Mouse (Mus musculus) midbrain, embryonic 11.5 days (tissue): ENCODE results near the gene Pou2f1. TPM values are rescaled to one million over a fixed set of nuclear protein-coding genes. Genes with fewer than 3 reads are reported as not detected.

Experiments
- ATAC-seq: fragments of 200-750 bp; cut with Nextera tagmentation; 2 replicates; pipeline ENCODE4 v1.8.0; 2017; ENCODE audit warnings: moderate TSS enrichment, moderate library complexity; ENCODE audit not compliant: low FRiP score
- DNase-seq: peaks from one replicate; pipeline ENCODE4 v3.0.0; 2015; ENCODE audit warnings: low spot score; ENCODE audit errors: missing footprints
- H3K27ac ChIP-seq: fragments of 300-500 bp; sonication (generic); 2 replicates; pipeline ENCODE4 v1.5.1; 2014; ENCODE audit warnings: low read depth, low read length
- H3K27me3 ChIP-seq: fragments of 300-500 bp; sonication (generic); 2 replicates; pipeline ENCODE4 v1.6.1; 2014; ENCODE audit warnings: mild to moderate bottlenecking, low read length, moderate library complexity, mixed read lengths; ENCODE audit not compliant: control insufficient read depth, insufficient read depth
- H3K36me3 ChIP-seq: fragments of 300-500 bp; sonication (generic); 2 replicates; pipeline ENCODE4 v1.6.1; 2014; ENCODE audit warnings: mild to moderate bottlenecking, low read length, moderate library complexity, mixed read lengths; ENCODE audit not compliant: control insufficient read depth, insufficient read depth
- H3K4me1 ChIP-seq: fragments of 300-500 bp; sonication (generic); 2 replicates; pipeline ENCODE4 v1.6.1; 2014; ENCODE audit warnings: low read length; ENCODE audit not compliant: control insufficient read depth, insufficient read depth
- H3K4me2 ChIP-seq: fragments of 300-500 bp; sonication (generic); 2 replicates; pipeline ENCODE4 v1.6.1; 2014; ENCODE audit warnings: mild to moderate bottlenecking, moderate library complexity
- H3K4me3 ChIP-seq: fragments of 300-500 bp; sonication (generic); 2 replicates; pipeline ENCODE4 v1.5.1; 2014; ENCODE audit warnings: low read depth, low read length
- H3K9ac ChIP-seq: fragments of 300-500 bp; sonication (generic); 2 replicates; pipeline ENCODE4 v1.6.1; 2014; ENCODE audit warnings: low read length
- H3K9me3 ChIP-seq: fragments of 300-500 bp; sonication (generic); 2 replicates; pipeline ENCODE4 v1.6.1; 2016; ENCODE audit warnings: low read length; ENCODE audit not compliant: control insufficient read depth
- WGBS: fragments of 180-500 bp; shearing (Covaris S2); extraction: QIAGEN DNeasy Blood & Tissue Kit; methylation state at CpG from one replicate; pipeline ENCODE4 v1.1.7; 2014; 5-methylcytosine and 5-hydroxymethylcytosine counted together
- polyA plus RNA-seq: library from polyadenylated mRNA; unstranded; fragments of >200 nt; fragmentation: Nextera tagmentation; extraction: Ambion mirVana; gene quantifications from 2 replicates; pipeline ENCODE4 v1.2.1, GENCODE M21; 2014

Gene Pou2f1
- polyA plus RNA-seq, 1 experiment from 2014 or later, result 32.1 TPM

DNA sequence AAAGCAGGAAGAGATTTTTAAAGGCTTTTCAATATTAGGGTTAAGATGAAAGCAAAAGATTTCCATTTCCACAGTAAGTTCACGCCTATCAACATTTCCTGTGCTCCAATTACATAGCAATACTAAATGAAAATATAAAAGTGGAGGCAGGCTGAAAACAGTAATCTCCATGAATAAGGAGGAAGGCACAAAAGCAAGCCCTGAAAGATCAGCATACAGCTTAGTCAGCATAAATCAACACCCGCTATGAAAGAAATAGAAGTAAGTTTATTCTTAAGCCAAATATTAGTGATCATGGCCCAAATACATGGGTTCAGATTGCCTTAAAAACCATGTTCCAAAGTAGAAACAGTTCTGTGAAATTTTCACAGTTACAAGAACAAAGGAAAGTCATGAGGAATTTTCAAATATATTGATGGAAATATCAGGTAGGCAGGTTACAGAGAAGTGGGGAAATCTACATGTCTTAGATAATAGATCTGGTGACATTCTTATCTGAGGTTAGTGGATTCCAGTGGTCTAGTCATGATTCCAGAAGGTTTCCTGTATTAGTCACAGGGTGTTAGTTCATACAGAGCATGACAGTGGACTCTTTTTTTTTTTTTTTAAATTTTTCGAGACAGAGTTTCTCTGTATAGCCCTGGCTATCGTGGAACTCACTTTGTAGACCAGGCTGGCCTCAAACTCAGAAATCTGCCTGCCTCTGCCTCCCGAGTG, 6.3 kb upstream of the Pou2f1 start:
- H3K4me3 ChIP-seq, result no peak overlapping the region
- H3K27ac ChIP-seq, result no peak overlapping the region
- H3K27me3 ChIP-seq, result no peaks in the 10 kb centered on the region
- peak; percentile 65 for DNase-seq
- no peaks in the 10 kb centered on the region for H3K4me1 ChIP-seq
- 89% methylated on average over 5 of the region's 5 CpGs for WGBS
- no peak overlapping the region for H3K4me2 ChIP-seq
- no peak overlapping the region for H3K9ac ChIP-seq
- ATAC-seq, result no peak
- H3K9me3 ChIP-seq, result no peaks in the 10 kb centered on the region
- no peaks in the 10 kb centered on the region for H3K36me3 ChIP-seq

DNA sequence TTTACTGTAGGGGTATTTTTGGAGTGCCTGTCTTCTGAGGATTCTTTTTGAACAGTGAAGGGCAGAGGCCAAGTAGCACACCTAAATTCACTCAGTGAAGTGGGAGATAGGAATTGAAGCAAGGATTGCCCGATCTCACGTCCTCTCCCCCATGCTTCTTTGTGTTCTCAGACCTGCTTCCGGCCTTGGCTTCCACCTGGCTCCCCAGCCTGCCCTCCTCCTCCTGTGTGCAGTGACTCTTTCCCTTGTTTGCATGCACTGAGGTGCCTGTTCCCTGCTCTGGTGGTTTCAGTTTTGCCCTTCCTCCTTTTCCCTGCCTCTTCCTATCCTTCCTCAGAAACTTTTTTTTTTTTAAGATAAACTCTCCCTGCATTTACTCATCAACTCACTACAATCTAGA, 4.5 kb upstream of the Pou2f1 start:
- DNase-seq (peak; percentile 51), ATAC-seq (no peak)
- no peaks in the 10 kb centered on the region for H3K36me3 ChIP-seq
- H3K4me3 ChIP-seq, result no peak overlapping the region
- no peak overlapping the region for H3K9ac ChIP-seq
- H3K4me2 ChIP-seq, result no peak overlapping the region
- no peak overlapping the region for H3K27ac ChIP-seq
- no peaks in the 10 kb centered on the region for H3K4me1 ChIP-seq
- H3K9me3 ChIP-seq, result no peaks in the 10 kb centered on the region
- H3K27me3 ChIP-seq, result no peaks in the 10 kb centered on the region
- 77% methylated on average over 3 of the region's 3 CpGs for WGBS

DNA sequence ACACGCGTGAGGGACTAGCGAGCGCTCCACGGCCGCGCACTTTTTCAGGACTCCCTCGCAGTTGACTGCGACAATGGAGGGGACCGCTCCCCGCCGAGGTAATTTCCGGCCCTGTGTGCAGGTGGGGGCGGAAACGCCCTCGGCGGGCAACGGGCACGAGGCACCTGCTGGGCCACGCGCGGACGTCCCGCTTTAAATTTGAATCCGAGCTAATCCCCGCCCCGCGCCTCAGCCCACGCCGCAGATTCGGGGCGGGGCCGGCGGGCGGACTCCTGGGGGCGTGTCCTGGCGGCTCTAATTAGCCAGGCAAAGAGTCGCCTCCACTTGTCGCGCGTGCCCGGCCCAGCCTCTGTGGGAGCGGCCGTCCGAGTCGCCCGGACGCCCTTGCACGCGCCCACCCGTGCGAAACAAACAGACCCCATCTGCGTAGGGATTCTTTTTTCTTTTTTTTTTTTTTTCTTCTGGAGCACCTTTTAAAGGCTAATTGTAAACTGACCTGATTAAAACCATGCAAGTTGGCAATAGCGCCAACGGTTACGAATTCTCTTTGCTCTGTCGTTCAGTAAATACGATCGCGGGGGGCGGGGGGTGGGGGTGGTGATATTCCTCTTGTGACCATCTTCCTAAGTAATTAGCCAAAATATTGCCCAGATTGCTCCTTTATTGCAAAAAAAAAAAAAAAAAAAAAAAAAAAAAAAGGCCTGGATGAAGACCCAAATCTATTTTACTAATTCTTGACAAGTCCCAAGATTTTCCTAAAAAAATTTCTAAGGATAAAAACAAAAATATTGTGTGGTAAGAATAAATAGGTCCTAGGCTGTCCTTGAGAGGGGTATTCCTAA, 924 bp upstream of the Pou2f1 start:
- DNase-seq (peak; percentile 99), ATAC-seq (peak; percentile 74)
- Histone ChIP-seq H3K27ac (peak overlapping the region; percentile 48; the same call in 1 of the 2 replicates), H3K4me1 (peaks cover 17% of the 10 kb centered on the region), H3K36me3 (no peaks in the 10 kb centered on the region), H3K27me3 (no peaks in the 10 kb centered on the region), H3K4me2 (peak overlapping the region; percentile 58), H3K4me3 (peak overlapping the region; percentile 97), H3K9ac (peak overlapping the region; percentile 64), H3K9me3 (no peaks in the 10 kb centered on the region)
- under 1% methylated on average over 61 of the region's 61 CpGs for WGBS

DNA sequence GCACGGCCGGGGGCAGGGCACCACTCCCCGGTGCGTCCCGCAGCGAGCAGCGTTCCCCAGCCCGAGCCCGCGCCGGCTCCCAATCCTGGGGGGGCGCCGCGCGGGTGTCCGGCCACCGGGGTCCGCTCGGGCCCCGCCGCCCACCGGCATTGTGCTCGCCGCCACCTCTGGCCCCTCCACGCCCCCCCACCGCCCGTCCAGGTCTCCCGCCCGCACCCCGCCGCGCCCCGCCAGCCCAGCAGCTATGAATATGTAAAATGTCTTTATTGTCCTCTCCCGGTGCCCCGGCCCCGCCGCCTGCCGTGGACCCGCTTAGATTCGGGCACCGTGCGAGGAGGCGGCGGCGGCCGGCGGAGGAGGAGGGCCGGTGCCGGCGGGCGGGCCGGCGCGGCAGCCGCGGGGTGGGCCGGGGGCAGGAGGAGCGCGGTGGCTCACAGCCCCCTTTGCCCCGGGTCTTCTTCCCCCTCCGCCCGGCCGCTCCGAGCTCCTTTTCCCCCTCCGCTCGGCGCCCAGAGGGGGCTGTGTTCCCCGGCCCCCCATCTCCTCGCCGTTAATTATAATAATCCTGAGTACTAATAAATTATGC, 481 bp downstream of the Pou2f1 start:
- Histone ChIP-seq H3K9me3 (no peaks in the 10 kb centered on the region), H3K27me3 (no peaks in the 10 kb centered on the region), H3K9ac (peak overlapping the region; percentile 98), H3K4me2 (peak overlapping the region; percentile 85), H3K36me3 (no peaks in the 10 kb centered on the region), H3K27ac (peak overlapping the region; percentile 90), H3K4me3 (peak overlapping the region; percentile 97), H3K4me1 (peaks cover 19% of the 10 kb centered on the region)
- under 1% methylated on average over 29 of the region's 70 CpGs for WGBS
- peak; percentile 65 for ATAC-seq
- no peak for DNase-seq

DNA sequence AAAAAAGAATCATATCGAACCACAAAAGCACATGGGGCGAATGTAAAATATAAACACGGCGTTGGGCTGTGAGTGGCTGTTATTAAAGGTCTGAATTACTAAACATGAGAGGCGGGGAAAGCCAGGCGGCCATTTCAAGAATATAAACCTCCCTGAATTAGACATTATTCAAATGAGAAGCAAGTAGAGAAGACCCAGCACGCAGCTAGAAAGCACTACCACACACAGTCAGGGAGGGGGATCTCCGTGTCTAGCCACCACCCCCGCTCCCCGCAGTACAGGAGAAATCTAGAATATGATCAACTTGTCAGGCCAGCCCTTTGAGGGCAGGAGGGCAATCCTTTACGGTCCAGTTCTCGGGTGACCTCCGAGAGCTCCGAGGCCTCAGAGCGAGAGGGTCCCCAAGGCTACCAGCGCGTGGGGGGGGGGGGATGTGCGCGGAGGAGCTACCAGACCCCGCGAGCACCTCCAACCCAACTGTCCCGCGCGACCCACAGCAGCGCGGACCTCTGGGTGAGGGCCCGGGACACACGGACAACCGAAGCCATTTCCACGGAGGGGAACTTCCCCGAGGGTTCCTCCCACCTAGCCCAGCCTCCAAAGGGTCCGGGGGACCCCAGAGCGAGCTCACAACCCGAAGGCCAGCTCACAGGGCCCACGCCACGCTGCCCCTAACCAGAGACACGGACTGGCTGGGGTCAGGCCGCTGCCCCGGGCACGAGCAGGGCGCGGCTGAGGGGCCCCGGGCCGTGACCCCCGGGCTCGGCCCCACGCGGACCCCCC, 1.2 kb downstream of the Pou2f1 start:
- H3K27me3 ChIP-seq, result no peaks in the 10 kb centered on the region
- peaks cover 19% of the 10 kb centered on the region for H3K4me1 ChIP-seq
- H3K9me3 ChIP-seq, result no peaks in the 10 kb centered on the region
- DNase-seq, result peak; percentile 96
- H3K27ac ChIP-seq, result peak overlapping the region; percentile 90
- 1% methylated on average over 40 of the region's 48 CpGs for WGBS
- peak overlapping the region; percentile 97 for H3K4me3 ChIP-seq
- peak; percentile 31 for ATAC-seq
- H3K36me3 ChIP-seq, result no peaks in the 10 kb centered on the region
- peak overlapping the region; percentile 85 for H3K4me2 ChIP-seq
- H3K9ac ChIP-seq, result peak overlapping the region; percentile 98

DNA sequence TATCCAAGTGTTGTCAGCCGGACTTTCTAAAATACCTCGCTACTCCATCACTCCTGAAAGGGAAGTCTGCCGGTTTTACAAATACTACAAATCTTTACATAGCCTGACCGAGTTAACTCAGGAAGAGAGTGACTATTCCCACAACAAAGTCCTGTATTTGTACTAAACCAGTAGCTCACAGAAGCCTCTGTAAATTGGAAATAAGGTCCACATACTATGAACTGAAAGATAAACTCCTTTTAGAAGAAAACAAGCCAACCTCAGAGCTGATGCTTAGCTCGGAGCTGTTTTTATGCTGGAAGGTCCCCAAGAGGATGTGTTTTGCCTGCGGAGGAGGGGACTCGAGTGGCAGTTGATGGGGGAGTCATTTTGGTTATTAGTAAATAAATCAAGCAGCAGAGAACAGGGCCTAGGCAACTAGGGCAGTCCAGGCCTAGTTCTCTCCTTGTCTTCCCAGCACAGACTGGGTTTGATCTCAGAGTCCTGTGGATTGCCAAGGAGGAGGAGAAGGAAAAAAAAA, 1.8 kb downstream of the Pou2f1 start:
- H3K27ac ChIP-seq, result peak overlapping the region; percentile 90; the same call in 1 of the 2 replicates
- no peaks in the 10 kb centered on the region for H3K36me3 ChIP-seq
- H3K9ac ChIP-seq, result peak overlapping the region; percentile 98
- peaks cover 19% of the 10 kb centered on the region for H3K4me1 ChIP-seq
- 11% methylated on average over 7 of the region's 7 CpGs for WGBS
- H3K27me3 ChIP-seq, result no peaks in the 10 kb centered on the region
- peak overlapping the region; percentile 85 for H3K4me2 ChIP-seq
- ATAC-seq (no peak), DNase-seq (peak; percentile 89)
- H3K9me3 ChIP-seq, result no peaks in the 10 kb centered on the region
- peak overlapping the region; percentile 97 for H3K4me3 ChIP-seq

DNA sequence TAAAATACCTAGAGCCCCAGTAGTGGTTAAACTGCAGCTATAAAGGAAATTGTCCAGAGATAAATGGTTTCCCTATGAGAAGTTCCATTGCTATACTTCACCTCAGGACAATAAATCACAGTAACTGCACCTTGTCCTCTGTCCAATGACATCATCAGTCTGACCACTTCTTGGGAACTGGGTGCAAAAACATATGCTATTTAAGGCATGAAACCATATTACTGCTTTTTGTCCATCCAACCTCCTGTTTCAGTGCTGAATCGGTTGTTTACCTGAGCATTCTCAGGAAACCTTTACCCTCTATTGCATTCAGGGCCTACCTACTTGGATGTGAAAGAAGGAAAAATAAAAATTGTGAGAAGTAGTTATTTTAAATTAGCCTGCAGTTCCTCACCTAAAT, 2.8 kb downstream of the Pou2f1 start:
- no peaks in the 10 kb centered on the region for H3K9me3 ChIP-seq
- no peak overlapping the region for H3K4me3 ChIP-seq
- H3K9ac ChIP-seq, result no peak overlapping the region
- peaks cover 19% of the 10 kb centered on the region for H3K4me1 ChIP-seq
- no peaks in the 10 kb centered on the region for H3K27me3 ChIP-seq
- H3K4me2 ChIP-seq, result no peak overlapping the region
- H3K27ac ChIP-seq, result no peak overlapping the region
- no peak for ATAC-seq
- WGBS, result 89% methylated on average over 1 of the region's 1 CpGs
- H3K36me3 ChIP-seq, result no peaks in the 10 kb centered on the region
- no peak for DNase-seq

DNA sequence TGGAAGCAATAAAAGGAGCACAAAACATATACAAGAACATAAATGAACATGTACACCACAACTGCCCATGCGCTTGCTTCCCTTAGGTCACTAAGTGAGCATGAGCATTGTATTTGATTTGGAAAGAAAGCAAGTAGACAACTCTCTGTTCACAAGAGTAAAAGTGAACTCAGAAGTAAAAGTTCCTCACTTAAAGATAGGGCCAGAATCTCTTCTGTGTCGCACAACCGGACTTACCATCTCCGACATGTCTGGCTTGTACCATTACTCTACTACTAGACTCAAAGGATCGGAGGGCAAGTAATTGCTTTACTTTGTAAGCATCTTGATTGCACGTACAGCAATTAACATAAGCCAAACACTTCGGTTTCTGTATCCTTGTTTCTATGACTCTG, 6.8 kb downstream of the Pou2f1 start:
- H3K9me3 ChIP-seq, result no peaks in the 10 kb centered on the region

More for the DNA sequence above, 6.8 kb downstream of the Pou2f1 start:
- no peaks in the 10 kb centered on the region for H3K27me3 ChIP-seq
- DNase-seq, result peak; percentile 62
- no peak overlapping the region for H3K9ac ChIP-seq
- H3K4me3 ChIP-seq, result no peak overlapping the region
- WGBS, result 92% methylated on average over 7 of the region's 7 CpGs
- no peak overlapping the region for H3K4me2 ChIP-seq
- no peaks in the 10 kb centered on the region for H3K36me3 ChIP-seq
- H3K4me1 ChIP-seq, result peaks cover 16% of the 10 kb centered on the region
- ATAC-seq, result no peak
- H3K27ac ChIP-seq, result no peak overlapping the region
